Mouse (Mus musculus): Measurements from ENCODE around the gene Sptlc2.
"Not testable (repeated sequence)": the region's sequence is repeated elsewhere in the genome, so short reads cannot be mapped to it uniquely, and the experiment has no call there.

Gene Sptlc2

GRCm38 (mm10) chr12:87331908-87332307 lies 56.2 kb downstream of the Sptlc2 start:
- DNase-seq (ENCODE audit: low spot score): no peak

DNA sequence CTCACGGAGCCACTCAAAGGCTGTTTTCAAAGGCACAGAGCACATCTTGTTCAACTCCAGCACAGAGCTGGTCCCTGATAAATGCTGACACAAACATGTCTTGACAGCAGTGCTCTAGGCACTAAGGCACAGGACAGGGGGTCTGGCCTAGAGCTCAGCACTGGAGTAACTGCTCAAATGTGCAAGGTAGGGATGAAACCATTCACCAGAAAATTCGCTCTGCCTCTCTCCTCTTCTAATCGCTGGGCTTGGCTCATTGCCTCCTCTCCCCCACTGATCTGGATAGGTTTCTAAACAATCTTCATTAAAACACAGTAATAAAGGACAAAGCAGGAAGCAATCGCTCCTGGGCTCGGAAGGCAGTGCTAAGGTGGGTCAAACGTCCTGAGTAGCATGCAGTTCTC lies 57.1 kb downstream of the Sptlc2 start:
- peak; percentile 7 for DNase-seq (ENCODE audit: low spot score)

DNA sequence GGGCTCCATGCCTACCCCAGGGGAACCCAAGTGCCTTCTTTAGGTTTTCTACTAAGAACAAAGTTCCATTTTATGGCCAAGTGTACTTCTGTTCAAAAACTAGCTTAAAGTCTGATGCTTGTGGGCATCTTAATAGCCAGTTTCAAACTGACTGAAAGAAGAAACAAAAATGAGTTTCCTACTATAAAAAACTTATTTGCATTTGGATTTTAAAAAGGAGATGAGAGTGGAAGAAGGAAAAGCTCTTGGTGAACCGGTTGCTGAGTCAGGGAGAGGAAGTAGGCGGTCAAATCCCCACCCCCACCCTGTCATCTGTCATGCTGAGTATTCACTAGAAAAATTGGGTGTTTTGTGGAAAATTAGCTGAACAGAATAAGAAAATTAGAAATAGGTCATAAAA lies 57.9 kb downstream of the Sptlc2 start:
- DNase-seq (ENCODE audit: low spot score): no peak

- no peak for DNase-seq (ENCODE audit: low spot score)
These were observed 60.1 kb downstream of the Sptlc2 start for GRCm38 (mm10) chr12:87328025-87328424.

- no peak for DNase-seq (ENCODE audit: low spot score)
These were observed 60.5 kb downstream of the Sptlc2 start for GRCm38 (mm10) chr12:87327610-87328009.

DNA sequence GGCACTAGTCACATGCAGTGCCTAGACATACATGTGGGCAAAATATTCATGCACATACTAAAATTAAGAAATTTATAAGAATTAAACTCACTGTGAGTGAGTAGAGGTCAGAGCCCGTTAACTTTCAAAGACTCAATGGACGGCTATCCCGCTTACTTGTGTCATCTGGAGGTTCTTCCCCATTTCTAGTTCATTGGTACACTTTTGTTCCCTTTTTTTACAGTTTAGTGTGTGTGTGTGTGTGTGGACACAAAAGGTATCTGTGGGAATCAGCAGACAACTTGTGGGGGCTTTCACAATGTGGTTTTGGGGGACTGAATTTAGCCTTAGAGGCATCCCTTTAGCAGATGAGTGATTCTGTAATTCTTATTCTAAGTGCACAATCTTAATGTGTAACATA lies 62.7 kb downstream of the Sptlc2 start:
- no peak for DNase-seq (ENCODE audit: low spot score)

GRCm38 (mm10) chr12:87319229-87319628 lies 68.9 kb downstream of the Sptlc2 start:
- no peak for DNase-seq (ENCODE audit: low spot score)

- DNase-seq (ENCODE audit: low spot score): no peak
These were observed 70.2 kb downstream of the Sptlc2 start for GRCm38 (mm10) chr12:87317951-87318350.

- DNase-seq (ENCODE audit: low spot score): no peak
These were observed 75.1 kb downstream of the Sptlc2 start for GRCm38 (mm10) chr12:87313098-87313497.

DNA sequence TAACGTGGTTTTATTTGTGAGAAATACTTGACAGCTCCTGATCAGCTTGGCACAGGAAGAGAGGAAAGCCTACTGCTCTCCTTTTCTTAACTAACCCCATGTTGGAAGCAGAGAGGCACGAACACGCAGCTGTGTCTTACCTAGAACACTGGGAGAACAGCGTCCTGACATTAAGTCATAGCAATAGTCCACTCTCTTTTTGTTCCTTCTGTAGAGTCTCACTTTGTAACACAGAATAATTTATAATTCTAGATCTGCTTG lies 81.6 kb downstream of the Sptlc2 start:
- not testable (repeated sequence) for DNase-seq (ENCODE audit: low spot score)

- DNase-seq (ENCODE audit: low spot score): no peak
These were observed 82.2 kb downstream of the Sptlc2 start for GRCm38 (mm10) chr12:87305767-87306583.

DNA sequence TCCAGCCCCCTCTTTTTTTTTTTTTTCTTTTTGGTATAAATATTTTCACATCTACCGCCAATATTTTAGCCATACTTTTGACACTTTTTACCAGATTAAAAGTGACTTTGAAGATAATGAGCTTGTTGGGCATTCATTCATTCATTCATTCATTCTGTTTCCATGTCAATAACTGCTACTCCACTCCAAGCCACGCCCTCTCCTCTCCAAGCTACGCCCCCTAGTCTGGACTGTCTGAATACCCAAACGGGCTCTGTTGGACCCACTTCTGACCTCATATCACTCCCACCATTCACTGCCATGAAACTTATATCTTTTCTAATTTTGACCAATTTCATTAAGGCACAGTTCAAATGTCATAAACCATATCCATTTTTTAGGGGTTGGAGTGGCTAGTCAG lies 87.0 kb downstream of the Sptlc2 start:
- DNase-seq (ENCODE audit: low spot score): no peak

- no peak for DNase-seq (ENCODE audit: low spot score)
These were observed 87.8 kb downstream of the Sptlc2 start for GRCm38 (mm10) chr12:87300441-87300690.

GRCm38 (mm10) chr12:87299657-87300440 lies 88.3 kb downstream of the Sptlc2 start, which contains the start of gene Ism2:
Ism2 (minus strand) TSS chr12:87299705.
- DNase-seq (ENCODE audit: low spot score): peak; percentile 41

DNA sequence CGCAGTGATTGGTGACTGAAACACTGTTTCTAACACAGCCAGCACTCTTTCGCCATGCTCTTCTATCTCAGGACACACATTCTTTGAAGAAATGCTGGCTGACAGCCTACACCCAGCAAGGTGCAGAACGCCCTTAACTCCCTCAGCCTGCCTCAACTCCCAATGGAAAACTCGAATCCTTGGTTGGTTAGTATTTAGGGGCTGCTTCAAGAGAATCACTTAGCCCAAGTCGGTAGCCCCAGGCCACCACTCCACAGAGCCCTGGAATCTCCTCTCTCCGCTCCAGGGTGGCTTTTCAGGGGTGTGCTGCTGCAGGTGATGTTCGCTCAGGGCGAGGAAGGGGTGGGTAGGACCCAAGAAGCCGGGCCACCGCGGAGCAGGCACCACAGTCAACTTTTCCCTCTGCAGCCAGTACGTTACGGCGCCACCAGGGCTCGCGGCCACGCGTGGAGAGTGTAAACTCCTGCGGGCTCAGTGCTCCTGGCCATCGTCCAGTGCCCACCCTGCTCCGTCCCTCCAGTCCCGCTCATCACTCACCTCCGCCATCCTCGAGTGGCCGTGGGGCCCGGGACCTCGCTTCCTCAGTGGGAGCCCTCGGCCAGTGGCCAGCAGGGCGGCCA lies 89.0 kb downstream of the Sptlc2 start:
- DNase-seq (ENCODE audit: low spot score): no peak

- DNase-seq (ENCODE audit: low spot score): no peak
These were observed 94.2 kb downstream of the Sptlc2 start for GRCm38 (mm10) chr12:87293934-87294333.

- no peak for DNase-seq (ENCODE audit: low spot score)
These were observed 99.1 kb downstream of the Sptlc2 start for GRCm38 (mm10) chr12:87289100-87289499.

DNA sequence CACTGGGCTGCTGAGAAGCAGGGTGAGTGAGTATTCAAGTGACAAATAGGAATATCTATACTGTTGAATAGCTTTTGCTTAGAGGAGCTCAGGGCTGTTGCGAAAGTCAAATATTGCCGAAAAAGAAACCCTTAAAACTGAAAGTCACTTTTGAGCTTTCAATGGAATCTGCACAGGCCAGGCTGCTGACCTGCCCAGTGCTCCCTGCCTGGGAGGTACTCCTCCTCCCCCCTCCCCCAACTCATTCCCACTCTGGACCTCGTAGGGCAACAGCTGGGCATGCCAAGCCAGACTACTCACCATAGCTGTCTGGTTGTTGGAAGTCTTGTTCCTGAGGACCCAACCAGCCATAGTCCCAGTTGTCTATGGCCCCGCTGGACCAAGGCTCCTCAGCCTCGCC lies 103.4 kb downstream of the Sptlc2 start:
- no peak for DNase-seq (ENCODE audit: low spot score)

DNA sequence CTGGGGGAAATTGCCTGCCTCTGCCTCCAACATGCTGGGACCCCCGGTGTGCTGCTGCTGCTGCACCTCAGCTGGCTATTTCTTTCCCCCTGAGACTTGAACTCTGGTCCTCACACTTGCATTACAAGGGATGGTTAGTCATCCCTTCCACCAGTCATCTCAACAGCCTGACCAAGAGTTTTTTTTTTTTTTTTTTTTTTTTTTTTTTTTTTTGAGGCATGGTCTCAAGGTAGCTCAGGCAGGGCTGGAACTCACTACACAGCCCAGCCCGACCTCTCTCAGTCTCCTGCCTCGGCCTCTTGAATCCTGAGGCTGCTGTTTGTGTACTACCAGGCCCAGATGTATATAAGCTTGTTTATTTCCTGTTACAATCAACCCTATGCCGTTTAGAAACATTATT lies 103.9 kb downstream of the Sptlc2 start:
- no peak for DNase-seq (ENCODE audit: low spot score)

DNA sequence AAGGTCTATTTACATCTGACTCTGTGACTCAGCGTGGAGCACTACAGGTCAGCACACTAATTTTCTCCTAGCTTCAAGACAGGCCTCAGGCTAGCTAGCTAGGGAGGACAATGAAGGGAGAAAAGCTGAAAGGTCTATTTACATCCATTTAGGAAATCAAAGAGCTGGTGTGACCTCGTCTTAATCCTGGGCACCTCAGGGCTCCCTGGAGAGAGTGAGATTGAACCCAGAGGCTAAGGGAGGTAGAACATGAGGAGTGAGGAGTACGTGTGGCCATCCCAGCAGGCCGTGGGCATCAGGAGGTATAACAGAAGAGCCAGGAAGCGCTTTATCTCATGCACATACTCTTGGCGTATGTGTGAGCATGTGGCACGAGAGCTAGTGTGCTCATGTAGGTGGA lies 104.4 kb downstream of the Sptlc2 start:
- no peak for DNase-seq (ENCODE audit: low spot score)

DNA sequence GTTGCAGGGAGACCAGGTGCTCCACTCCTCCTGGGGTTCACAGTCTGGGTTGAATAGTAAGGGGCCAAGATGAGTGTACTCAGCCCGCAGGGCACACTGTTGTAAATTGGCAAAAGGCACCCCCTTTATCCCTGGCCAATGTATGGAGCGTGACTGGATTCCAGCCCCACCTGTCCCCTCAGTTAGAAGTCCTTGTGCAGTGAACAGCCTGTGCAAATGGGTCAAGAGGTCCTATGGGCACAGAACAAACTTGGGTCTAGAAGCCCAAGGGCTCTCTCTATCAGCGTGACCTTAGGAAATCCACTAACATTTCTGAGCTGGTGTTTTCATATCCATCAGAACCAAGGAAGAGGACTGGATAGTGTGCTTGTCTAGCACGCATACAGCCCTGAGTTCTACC lies 105.4 kb downstream of the Sptlc2 start:
- no peak for DNase-seq (ENCODE audit: low spot score)

- no peak for DNase-seq (ENCODE audit: low spot score)
These were observed 106.4 kb downstream of the Sptlc2 start for GRCm38 (mm10) chr12:87281766-87282165.

- DNase-seq (ENCODE audit: low spot score): no peak
These were observed 108.3 kb downstream of the Sptlc2 start for GRCm38 (mm10) chr12:87279879-87280278.

Measured in ovary, postnatal 14 days (tissue).